Mouse (Mus musculus) kidney, postnatal 0 days (tissue): ENCODE results near the gene Zfyve28. TPM values are rescaled to one million over a fixed set of nuclear protein-coding genes. Genes with fewer than 3 reads are reported as not detected.

ENCODE experiments used
- ATAC-seq: fragments of 200-750 bp; cut with Nextera tagmentation; replicated peaks from 2 replicates; pipeline ENCODE4 v1.8.0; 2017; ENCODE audit warnings: low read depth, moderate number of reproducible peaks, moderate TSS enrichment, moderate library complexity; ENCODE audit not compliant: low FRiP score
- DNase-seq: peaks from one replicate; pipeline ENCODE4 v3.0.0-alpha.2; 2016; ENCODE audit warnings: low spot score
- H3K27ac ChIP-seq: fragments of 300-500 bp; sonication (generic); 2 replicates; pipeline ENCODE4 v1.5.1; 2014; ENCODE audit warnings: mild to moderate bottlenecking
- H3K27me3 ChIP-seq: fragments of 300-500 bp; sonication (generic); 2 replicates; pipeline ENCODE4 v1.6.1; 2014; ENCODE audit warnings: low read length, mixed read lengths; ENCODE audit not compliant: insufficient read depth
- H3K36me3 ChIP-seq: fragments of 300-500 bp; sonication (generic); 2 replicates; pipeline ENCODE4 v1.6.1; 2014; ENCODE audit warnings: low read length, mixed read lengths; ENCODE audit not compliant: insufficient read depth
- H3K4me1 ChIP-seq: fragments of 300-500 bp; sonication (generic); replicated peaks from 2 replicates; pipeline ENCODE4 v1.6.1; 2014; ENCODE audit warnings: antibody characterized with exemption, low read length, mixed read lengths; ENCODE audit not compliant: insufficient read depth
- H3K4me2 ChIP-seq: fragments of 300-500 bp; sonication (generic); 2 replicates; pipeline ENCODE4 v1.6.1; 2014; ENCODE audit warnings: mild to moderate bottlenecking, low read length, moderate library complexity, mixed read lengths
- H3K4me3 ChIP-seq: fragments of 300-500 bp; sonication (generic); replicated peaks from 2 replicates; pipeline ENCODE4 v1.5.1; 2014; ENCODE audit warnings: low read depth, low read length
- H3K9ac ChIP-seq: fragments of 300-500 bp; sonication (generic); 2 replicates; pipeline ENCODE4 v1.6.1; 2014; ENCODE audit warnings: low read depth, low read length
- H3K9me3 ChIP-seq: fragments of 300-500 bp; sonication (generic); replicated peaks from 2 replicates; pipeline ENCODE4 v1.6.1; 2016; ENCODE audit warnings: low read length, inconsistent platforms, mixed read lengths
- CTCF ChIP-seq: IDR thresholded peaks from 2 replicates; pipeline ENCODE4 v1.5.1; 2016; ENCODE audit warnings: antibody characterized with exemption, low read depth, mild to moderate bottlenecking, moderate library complexity
- WGBS: fragments of 180-500 bp; shearing (Covaris S2); extraction: QIAGEN DNeasy Blood & Tissue Kit; methylation state at CpG from one replicate; pipeline ENCODE4 v1.1.7; 2014; 5-methylcytosine and 5-hydroxymethylcytosine counted together
- polyA plus RNA-seq: library from polyadenylated mRNA; unstranded; fragments of >200 nt; fragmentation: Nextera tagmentation; extraction: Ambion mirVana; gene quantifications from 2 replicates; pipeline ENCODE4 v1.2.1, GENCODE M21; 2015

The Zfyve28 gene
- polyA plus RNA-seq, 1 experiment from 2014 or later = 0.14 TPM

DNA sequence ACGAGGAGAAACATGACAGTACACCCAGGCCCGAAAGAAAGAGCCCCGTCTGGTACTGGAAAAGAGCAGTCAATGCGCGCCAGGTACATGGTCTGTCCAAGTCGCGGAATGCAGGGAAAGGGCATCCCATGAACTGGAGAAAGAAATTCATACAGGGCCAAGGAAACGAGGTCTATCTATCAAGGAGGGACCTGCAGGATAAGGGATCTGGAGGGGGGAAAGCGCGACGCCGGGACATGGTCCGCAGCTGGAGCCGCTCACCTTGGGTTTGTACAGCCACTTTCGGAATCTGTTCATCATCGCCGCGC, 457 bp downstream of the Zfyve28 start:
- Histone ChIP-seq H3K4me2 (peak overlapping the region; percentile 87), H3K9me3 (no peaks in the 10 kb centered on the region), H3K27me3 (peaks cover 34% of the 10 kb centered on the region), H3K4me3 (peak overlapping the region; percentile 53), H3K9ac (no peak overlapping the region), H3K27ac (no peak overlapping the region), H3K4me1 (peaks cover 10% of the 10 kb centered on the region), H3K36me3 (no peaks in the 10 kb centered on the region)
- 3% methylated on average over 18 of the region's 18 CpGs for WGBS
- DNase-seq = no peak
- no peak for ATAC-seq
- no peak for TF ChIP-seq CTCF

DNA sequence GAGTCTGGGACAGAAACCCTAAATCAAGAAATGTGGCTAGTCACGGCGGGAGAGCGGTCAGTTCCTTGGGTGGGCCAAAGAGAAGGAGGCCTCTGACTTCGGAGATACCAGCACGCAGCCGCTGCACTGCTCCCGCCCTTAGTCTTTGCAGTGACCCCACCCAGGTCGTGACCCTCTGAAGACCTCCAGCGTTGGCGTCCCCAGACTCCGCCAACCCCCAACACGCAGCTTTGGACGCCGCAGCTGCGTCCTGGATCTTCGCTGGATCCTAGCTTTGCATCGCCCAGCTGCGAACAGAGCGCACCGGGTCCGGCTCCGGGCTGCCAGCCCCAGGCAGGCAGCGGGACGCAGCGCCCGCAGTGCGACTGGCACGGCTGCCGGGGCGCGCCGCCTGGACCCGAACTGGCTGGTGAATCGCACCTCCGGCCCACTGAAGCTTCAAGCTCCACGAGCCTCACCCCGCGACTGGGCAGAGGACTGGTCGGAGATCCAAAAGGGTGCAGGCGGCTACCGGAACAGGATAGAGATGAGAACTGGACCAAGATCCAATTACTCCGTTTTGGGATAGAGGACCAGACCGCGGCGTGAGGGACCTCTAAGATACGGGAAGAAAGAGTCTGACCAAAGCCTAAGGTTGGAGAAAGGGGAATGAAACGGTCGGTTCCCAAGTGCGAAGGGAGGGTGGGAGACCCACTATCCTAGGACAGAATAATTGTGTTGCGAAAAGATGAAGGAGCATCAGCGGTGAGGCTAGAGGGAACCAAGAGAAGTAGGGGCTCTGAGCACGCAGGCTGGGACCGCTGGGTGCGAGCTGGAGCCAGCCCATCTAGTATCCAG, 1.0 kb downstream of the Zfyve28 start:
- peaks cover 34% of the 10 kb centered on the region for H3K27me3 ChIP-seq
- 0 out of 2 replicates have a peak overlapping the region, but pooled peaks have one; percentile 27 for H3K9ac ChIP-seq
- TF ChIP-seq CTCF = no peak
- no peak overlapping the region for H3K27ac ChIP-seq
- H3K4me3 ChIP-seq = peak overlapping the region; percentile 53
- DNase-seq (no peak), ATAC-seq (no peak)
- no peaks in the 10 kb centered on the region for H3K36me3 ChIP-seq
- peak overlapping the region; percentile 87 for H3K4me2 ChIP-seq
- H3K4me1 ChIP-seq = peaks cover 10% of the 10 kb centered on the region
- WGBS = 1% methylated on average over 54 of the region's 54 CpGs
- H3K9me3 ChIP-seq = no peaks in the 10 kb centered on the region

DNA sequence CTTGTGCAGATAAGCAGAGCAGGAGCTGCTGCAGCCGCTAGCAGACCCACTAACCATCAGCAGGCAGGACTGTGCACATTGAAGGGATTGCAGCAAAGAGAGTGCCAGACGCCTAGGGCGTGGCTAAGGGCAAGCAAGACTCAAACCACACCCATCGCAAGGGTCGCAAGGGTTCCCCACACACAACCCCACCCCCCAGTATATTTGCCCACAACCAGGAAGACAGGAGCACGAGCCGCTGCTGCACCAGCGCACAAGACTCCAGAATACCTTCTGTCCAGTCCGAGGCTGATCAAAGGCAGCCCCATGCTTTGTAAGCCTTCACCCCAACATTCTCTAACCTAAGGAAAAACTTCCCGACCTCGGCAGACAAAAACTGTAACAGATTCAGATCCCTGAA, 1.7 kb downstream of the Zfyve28 start:
- Histone ChIP-seq H3K9me3 (no peaks in the 10 kb centered on the region), H3K4me1 (peaks cover 10% of the 10 kb centered on the region), H3K27me3 (peaks cover 34% of the 10 kb centered on the region), H3K27ac (no peak overlapping the region), H3K4me3 (peak overlapping the region; percentile 53; the same call in 1 of the 2 replicates), H3K36me3 (no peaks in the 10 kb centered on the region), H3K9ac (no peak overlapping the region), H3K4me2 (peak overlapping the region; percentile 87; the same call in 1 of the 2 replicates)
- TF ChIP-seq CTCF = no peak
- ATAC-seq (no peak), DNase-seq (no peak)
- 2% methylated on average over 11 of the region's 11 CpGs for whole genome bisulfite sequencing

DNA sequence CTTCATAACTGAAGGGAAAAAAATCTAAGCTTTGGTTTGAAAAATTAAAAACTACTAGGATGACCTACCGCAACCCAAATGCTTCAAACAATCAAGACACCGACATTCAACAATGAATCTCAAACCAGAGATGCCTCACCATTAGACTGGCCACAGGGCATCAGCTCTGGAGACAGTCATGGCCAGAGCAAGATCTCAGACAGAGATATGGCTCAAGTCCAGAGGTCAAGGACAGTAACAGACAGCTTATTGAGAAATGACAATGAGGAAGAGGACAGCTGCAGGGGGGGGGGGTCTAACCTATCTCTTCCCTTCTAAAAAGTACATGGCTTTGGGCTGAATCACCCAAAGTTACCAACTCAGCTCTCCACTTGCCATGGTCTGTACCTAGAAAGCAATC, 3.0 kb downstream of the Zfyve28 start:
- Histone ChIP-seq H3K9me3 (no peaks in the 10 kb centered on the region), H3K36me3 (no peaks in the 10 kb centered on the region), H3K4me3 (no peak overlapping the region), H3K27me3 (peaks cover 34% of the 10 kb centered on the region), H3K9ac (no peak overlapping the region), H3K4me2 (no peak overlapping the region), H3K4me1 (peaks cover 10% of the 10 kb centered on the region), H3K27ac (no peak overlapping the region)
- DNase-seq (no peak), ATAC-seq (no peak)
- no peak for TF ChIP-seq CTCF
- WGBS = 88% methylated on average over 2 of the region's 2 CpGs

DNA sequence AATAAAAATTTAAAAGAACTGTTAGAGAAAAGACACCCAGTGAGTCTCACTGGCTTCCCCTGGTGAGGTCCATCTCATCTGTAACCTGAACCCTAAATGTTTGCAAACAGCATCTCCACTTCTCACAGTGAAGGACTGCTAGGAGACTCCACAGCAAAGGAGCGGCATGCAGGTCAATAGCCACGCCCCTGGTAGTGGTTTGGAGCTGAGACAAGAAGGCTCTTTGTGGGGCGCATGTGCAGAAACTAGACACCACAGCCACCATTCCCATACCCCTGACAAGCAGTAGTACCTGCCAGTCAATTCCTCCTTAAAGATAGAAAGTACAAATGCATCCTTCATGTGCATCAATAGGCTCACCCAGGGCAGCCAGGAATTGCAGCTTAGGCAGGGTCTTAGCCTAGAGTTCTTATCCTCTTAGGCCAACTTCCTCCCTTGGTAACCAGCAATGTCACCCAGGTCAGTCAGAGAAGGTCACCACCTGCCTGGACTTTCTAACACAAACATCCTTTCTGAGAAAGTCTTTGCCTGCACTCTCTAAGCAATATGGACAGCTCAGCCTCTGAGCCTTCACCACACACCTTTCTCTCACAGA, 4.0 kb downstream of the Zfyve28 start:
- Histone ChIP-seq H3K4me3 (no peak overlapping the region), H3K27ac (no peak overlapping the region), H3K9ac (no peak overlapping the region), H3K27me3 (peaks cover 32% of the 10 kb centered on the region), H3K4me1 (peaks cover 10% of the 10 kb centered on the region), H3K36me3 (no peaks in the 10 kb centered on the region), H3K4me2 (no peak overlapping the region), H3K9me3 (no peaks in the 10 kb centered on the region)
- no peak for ATAC-seq
- DNase-seq = no peak
- no peak for TF ChIP-seq CTCF
- 43% methylated on average over 3 of the region's 3 CpGs for WGBS

DNA sequence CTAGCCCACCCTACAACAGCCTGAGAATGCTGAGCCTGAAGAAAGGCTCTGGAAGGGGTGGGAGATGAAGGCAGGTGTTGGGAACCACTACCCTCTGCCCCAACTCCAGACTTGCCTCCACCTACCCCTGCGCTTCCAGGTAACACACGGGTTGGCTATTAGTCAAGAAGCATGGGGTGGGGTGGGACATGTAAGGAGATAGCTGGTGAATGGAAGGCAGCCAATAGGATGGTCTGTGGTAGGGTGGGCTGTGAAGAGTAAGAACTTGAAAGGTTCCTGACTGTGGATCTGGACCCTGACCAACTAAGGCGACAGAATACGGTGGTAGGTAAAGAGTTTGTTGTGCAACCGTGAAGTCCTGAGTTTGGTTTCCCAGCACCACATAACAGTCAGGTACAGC, 4.9 kb downstream of the Zfyve28 start:
- TF ChIP-seq CTCF = no peak
- DNase-seq (no peak), ATAC-seq (no peak)
- Histone ChIP-seq H3K27ac (no peak overlapping the region), H3K9ac (no peak overlapping the region), H3K36me3 (no peaks in the 10 kb centered on the region), H3K4me2 (no peak overlapping the region), H3K9me3 (no peaks in the 10 kb centered on the region), H3K4me1 (peaks cover 10% of the 10 kb centered on the region), H3K27me3 (peaks cover 24% of the 10 kb centered on the region), H3K4me3 (no peak overlapping the region)
- WGBS = 90% methylated on average over 5 of the region's 5 CpGs
